Mouse (Mus musculus) embryonic facial prominence, embryonic 11.5 days (tissue): ENCODE measurements around the gene Slc15a2. TPM values are rescaled to one million over a fixed set of nuclear protein-coding genes. Genes with fewer than 3 reads are reported as not detected.

Experiments used
- ATAC-seq: fragments of 200-750 bp; cut with Nextera tagmentation; replicated peaks from 2 replicates; pipeline ENCODE4 v1.8.0; 2017; ENCODE audit warnings: low read depth; ENCODE audit not compliant: insufficient number of reproducible peaks, low FRiP score, low TSS enrichment
- DNase-seq: peaks from one replicate; pipeline ENCODE4 v3.0.0-alpha.2; 2015; ENCODE audit warnings: low spot score
- H3K27ac ChIP-seq: fragments of 300-500 bp; sonication (generic); replicated peaks from 2 replicates; pipeline ENCODE4 v1.5.1; 2014; ENCODE audit warnings: mild to moderate bottlenecking, low read depth, low read length, control low read depth
- H3K27me3 ChIP-seq: fragments of 300-500 bp; sonication (generic); 2 replicates; pipeline ENCODE4 v1.6.1; 2014; ENCODE audit warnings: mild to moderate bottlenecking, low read length, moderate library complexity, mixed read lengths; ENCODE audit not compliant: control insufficient read depth, insufficient read depth
- H3K36me3 ChIP-seq: fragments of 300-500 bp; sonication (generic); replicated peaks from 2 replicates; pipeline ENCODE4 v1.6.1; 2014; ENCODE audit warnings: low read depth, mild to moderate bottlenecking, low read length, moderate library complexity, mixed read lengths; ENCODE audit not compliant: control insufficient read depth, insufficient read depth
- H3K4me1 ChIP-seq: fragments of 300-500 bp; sonication (generic); 2 replicates; pipeline ENCODE4 v1.6.1; 2014; ENCODE audit warnings: low read length, mixed read lengths; ENCODE audit not compliant: control insufficient read depth, insufficient read depth
- H3K4me2 ChIP-seq: fragments of 300-500 bp; sonication (generic); 2 replicates; pipeline ENCODE4 v1.6.1; 2014; ENCODE audit warnings: low read depth, mild to moderate bottlenecking, control low read depth, low read length, moderate library complexity
- H3K4me3 ChIP-seq: fragments of 300-500 bp; sonication (generic); 2 replicates; pipeline ENCODE4 v1.5.1; 2014; ENCODE audit warnings: low read depth, low read length, control low read depth
- H3K9ac ChIP-seq: fragments of 300-500 bp; sonication (generic); replicated peaks from 2 replicates; pipeline ENCODE4 v1.6.1; 2014; ENCODE audit warnings: mild to moderate bottlenecking, control low read depth, low read length
- H3K9me3 ChIP-seq: fragments of 300-500 bp; sonication (generic); replicated peaks from 2 replicates; pipeline ENCODE4 v1.6.1; 2016; ENCODE audit warnings: mild to moderate bottlenecking, low read length, inconsistent platforms, mixed read lengths; ENCODE audit not compliant: control insufficient read depth
- WGBS: fragments of 180-500 bp; shearing (Covaris S2); extraction: QIAGEN DNeasy Blood & Tissue Kit; methylation state at CpG from one replicate; pipeline ENCODE4 v1.1.7; 2014; 5-methylcytosine and 5-hydroxymethylcytosine counted together
- polyA plus RNA-seq: library from polyadenylated mRNA; unstranded; fragments of >200 nt; fragmentation: Nextera tagmentation; extraction: Ambion mirVana; gene quantifications from 2 replicates; pipeline ENCODE4 v1.2.1, GENCODE M21; 2014

The Slc15a2 gene
- polyA plus RNA-seq, 1 experiment from 2014 or later, result 2.3 TPM

DNA sequence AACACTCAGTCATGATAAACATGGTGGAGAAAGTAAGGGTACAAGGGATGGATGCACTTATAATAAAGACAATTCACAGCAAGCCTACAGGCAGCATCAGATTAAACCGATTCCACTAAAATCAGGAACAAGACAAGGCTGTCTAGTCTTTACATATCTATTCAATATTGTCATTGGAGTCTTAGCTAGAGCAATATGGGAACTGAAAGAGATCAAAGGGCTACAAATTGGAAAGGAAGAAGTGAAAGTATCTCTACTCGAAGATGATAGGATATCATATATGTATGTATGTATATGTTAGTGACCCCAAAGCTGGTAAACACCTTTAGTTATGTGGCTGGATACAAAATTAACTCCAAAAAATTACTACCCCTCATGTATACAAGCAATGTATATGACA, 55.8 kb downstream of the Slc15a2 start:
- DNase-seq (no peak), ATAC-seq (no peak)
- Histone ChIP-seq H3K27ac (no peak overlapping the region), H3K9ac (no peak overlapping the region), H3K4me1 (no peaks in the 10 kb centered on the region), H3K27me3 (no peaks in the 10 kb centered on the region), H3K36me3 (no peaks in the 10 kb centered on the region), H3K9me3 (no peaks in the 10 kb centered on the region), H3K4me2 (no peak overlapping the region), H3K4me3 (no peak overlapping the region)
- WGBS, result 88% methylated on average over 2 of the region's 2 CpGs

DNA sequence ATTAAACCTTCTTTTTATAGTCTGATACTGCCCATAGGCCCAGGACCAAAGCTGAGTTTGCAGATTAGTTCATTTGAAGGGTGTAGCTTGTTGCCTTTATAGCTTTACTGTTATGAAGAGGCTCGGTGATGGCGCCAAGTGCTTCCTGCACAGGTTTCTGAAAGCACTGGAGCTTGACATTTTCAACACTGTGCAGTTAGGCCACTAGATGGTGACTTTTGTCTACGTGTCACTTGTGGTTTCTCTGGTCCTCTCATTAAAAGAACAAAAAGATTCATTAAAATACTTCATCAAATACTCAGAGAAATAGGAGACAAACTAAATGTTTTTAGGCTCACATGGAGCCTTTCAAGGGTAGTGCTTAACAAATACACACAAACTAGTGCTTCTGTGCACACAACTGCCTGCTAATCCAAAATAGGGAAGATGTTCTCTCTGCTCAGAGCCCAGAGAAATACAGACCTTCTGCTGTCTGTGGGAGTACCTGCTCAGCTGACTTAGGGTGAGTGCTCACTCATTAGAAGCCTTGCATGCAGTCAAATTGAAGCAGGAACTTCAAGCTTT, 60.8 kb downstream of the Slc15a2 start:
- H3K4me3 ChIP-seq, result no peak overlapping the region
- no peak overlapping the region for H3K4me2 ChIP-seq
- no peak overlapping the region for H3K27ac ChIP-seq
- no peaks in the 10 kb centered on the region for H3K9me3 ChIP-seq
- ATAC-seq (no peak), DNase-seq (peak; percentile 5)
- no peak overlapping the region for H3K9ac ChIP-seq
- H3K36me3 ChIP-seq, result no peaks in the 10 kb centered on the region
- H3K27me3 ChIP-seq, result no peaks in the 10 kb centered on the region
- no peaks in the 10 kb centered on the region for H3K4me1 ChIP-seq
- 73% methylated on average over 3 of the region's 3 CpGs for WGBS

DNA sequence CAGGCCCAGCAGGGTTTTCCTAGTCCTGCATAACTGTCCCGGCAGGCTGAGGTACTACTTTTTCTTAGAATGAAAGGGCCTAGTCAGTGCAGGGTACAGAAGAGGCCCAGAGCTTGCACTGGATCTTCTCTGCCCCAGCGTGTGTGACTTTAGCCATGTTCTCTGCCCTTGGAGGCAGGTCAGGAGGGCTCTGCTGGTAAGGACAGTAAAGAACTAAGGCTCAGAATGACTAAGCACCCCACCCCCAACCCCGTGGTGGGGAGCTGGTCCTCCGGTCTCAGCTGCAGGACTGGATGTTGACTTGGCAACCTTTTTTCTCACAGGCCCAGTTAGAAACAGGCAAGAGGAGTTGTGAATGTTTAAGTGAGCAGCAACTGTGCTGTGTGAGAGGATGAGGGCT, 62.0 kb downstream of the Slc15a2 start:
- no peak for ATAC-seq
- no peak overlapping the region for H3K4me2 ChIP-seq
- no peaks in the 10 kb centered on the region for H3K9me3 ChIP-seq
- no peak overlapping the region for H3K4me3 ChIP-seq
- no peaks in the 10 kb centered on the region for H3K36me3 ChIP-seq
- no peak overlapping the region for H3K27ac ChIP-seq
- DNase-seq, result no peak
- 18% methylated on average over 4 of the region's 4 CpGs for WGBS
- no peak overlapping the region for H3K9ac ChIP-seq
- no peaks in the 10 kb centered on the region for H3K27me3 ChIP-seq
- no peaks in the 10 kb centered on the region for H3K4me1 ChIP-seq

DNA sequence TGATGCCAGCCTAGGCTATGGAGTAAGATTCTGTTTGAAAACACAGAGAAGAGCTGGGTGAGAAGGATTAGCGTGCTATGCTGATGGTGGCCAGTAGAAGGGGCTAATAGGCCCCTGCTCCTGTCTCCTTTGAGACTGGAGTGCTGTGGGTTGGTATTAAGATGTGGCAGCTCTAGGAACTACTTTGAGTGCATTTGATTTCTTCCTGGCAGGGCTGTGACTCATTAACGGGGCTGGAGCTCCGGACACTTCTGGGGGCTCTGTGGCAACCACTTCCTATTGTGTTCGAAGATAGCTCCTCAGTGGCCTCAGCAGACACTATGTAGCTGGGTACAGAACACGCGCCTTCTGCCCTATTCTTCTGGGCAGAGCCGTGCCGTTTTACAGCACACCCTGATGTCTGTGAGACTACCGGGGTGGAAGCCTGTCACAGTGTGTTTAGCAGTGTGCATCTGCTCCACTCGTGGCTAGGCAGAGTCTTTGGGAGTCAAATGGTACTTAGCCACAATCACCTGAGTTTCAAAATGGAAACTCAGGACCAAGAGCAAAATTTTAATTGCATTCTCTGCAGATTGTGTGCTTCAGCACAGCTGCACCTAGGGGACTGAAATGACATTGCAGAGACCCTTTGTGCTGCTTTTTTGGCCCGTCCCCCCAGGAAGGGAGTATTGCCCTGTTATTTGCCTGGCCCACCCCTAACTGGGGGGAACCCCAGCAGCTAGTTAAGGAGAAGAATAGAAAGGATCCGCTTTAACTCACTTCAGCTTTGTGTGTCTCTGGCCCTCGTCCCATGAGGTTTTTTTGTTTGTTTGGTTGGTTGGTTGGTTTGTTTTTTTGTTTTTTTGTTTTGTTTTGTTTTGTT, 64.3 kb downstream of the Slc15a2 start:
- Histone ChIP-seq H3K4me2 (no peak overlapping the region), H3K36me3 (no peaks in the 10 kb centered on the region), H3K27me3 (no peaks in the 10 kb centered on the region), H3K9ac (no peak overlapping the region), H3K4me1 (no peaks in the 10 kb centered on the region), H3K9me3 (no peaks in the 10 kb centered on the region), H3K27ac (no peak overlapping the region), H3K4me3 (no peak overlapping the region)
- WGBS, result 64% methylated on average over 13 of the region's 13 CpGs
- DNase-seq, result no peak
- ATAC-seq, result no peak

DNA sequence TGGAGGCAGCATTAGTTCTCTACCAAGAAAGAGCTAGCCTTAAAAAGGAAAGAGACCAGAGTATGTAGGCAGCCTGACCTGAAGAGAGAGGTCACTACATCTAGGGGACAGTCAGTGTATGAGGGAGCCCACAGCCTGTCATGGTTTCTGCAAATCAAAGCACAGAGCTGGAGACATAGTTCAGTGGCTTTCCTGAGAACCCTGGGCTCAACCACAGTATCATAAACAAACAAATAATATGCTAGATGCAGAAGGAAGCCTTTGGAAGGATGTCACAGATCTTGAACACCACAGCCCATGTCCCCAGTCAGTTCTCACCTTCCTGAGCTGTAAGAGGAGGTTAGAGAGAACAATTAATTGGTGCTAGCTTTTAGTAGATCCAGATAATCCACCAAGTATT, 66.1 kb downstream of the Slc15a2 start:
- DNase-seq, result no peak
- Histone ChIP-seq H3K27me3 (no peaks in the 10 kb centered on the region), H3K9me3 (no peaks in the 10 kb centered on the region), H3K4me2 (no peak overlapping the region), H3K4me1 (no peaks in the 10 kb centered on the region), H3K27ac (no peak overlapping the region), H3K4me3 (no peak overlapping the region), H3K36me3 (no peaks in the 10 kb centered on the region), H3K9ac (no peak overlapping the region)
- ATAC-seq, result no peak

DNA sequence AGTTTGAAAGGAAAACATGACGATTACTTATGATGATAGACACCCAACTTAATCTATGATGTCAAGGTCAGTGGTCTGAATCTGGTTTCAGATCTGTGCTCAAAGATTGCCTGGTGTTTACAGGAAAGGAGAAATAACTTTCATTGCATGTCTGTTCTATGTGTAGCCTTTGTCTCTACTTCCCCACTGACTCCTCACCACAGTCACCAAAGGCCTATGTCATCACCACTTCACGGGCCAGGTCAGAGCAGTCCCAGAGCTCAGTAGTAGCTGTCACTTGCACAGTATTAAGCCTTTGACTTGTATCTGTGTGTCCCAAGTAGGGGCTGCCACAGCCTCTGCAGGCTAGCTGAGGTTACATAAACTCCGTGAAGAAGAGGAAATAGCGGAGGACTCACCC, 67.3 kb downstream of the Slc15a2 start:
- Histone ChIP-seq H3K27ac (no peak overlapping the region), H3K4me2 (no peak overlapping the region), H3K4me3 (no peak overlapping the region), H3K4me1 (no peaks in the 10 kb centered on the region), H3K27me3 (no peaks in the 10 kb centered on the region), H3K36me3 (no peaks in the 10 kb centered on the region), H3K9me3 (no peaks in the 10 kb centered on the region), H3K9ac (no peak overlapping the region)
- 87% methylated on average over 4 of the region's 4 CpGs for whole genome bisulfite sequencing
- ATAC-seq (no peak), DNase-seq (no peak)

DNA sequence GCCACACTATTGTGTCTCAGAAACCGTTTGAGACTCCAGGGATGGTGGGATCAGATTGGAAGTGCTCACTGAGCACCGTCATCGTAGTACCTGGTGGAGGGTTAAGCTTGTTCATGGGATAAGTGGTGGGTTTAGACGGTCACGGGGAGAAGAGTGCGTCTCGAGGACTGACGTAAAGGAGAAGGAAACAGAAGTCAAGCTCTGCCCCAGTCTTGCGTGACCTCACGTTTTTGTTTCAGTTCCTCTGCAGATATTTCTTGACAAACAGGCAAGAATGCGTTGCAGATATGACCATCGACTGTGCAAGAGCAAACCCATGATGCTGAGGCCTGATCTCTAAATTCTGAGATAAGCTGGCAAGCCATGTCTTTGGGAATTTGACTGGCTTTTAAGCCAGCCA, 73.0 kb downstream of the Slc15a2 start:
- H3K9ac ChIP-seq, result no peak overlapping the region
- no peak overlapping the region for H3K4me3 ChIP-seq

DNA sequence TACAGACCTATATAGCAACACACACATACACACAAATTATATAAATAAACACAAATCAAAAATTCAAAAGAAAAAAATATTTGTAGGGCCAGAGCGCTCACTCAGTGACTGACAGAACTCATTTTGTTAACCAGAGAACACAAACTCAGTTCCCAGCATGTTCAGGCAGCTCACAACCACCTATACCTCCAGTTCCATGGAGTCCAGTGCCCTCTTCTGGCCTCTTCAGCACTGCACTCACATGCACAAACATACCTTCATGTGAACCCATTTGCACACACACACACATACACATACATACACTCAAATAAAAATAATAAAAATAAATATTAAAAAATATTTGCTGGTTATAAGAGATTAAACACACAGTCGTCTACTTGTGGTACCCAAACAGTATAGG, 74.0 kb downstream of the Slc15a2 start:
- Histone ChIP-seq H3K4me1 (no peaks in the 10 kb centered on the region), H3K27me3 (no peaks in the 10 kb centered on the region), H3K36me3 (no peaks in the 10 kb centered on the region), H3K27ac (no peak overlapping the region), H3K9me3 (no peaks in the 10 kb centered on the region), H3K9ac (no peak overlapping the region), H3K4me3 (no peak overlapping the region), H3K4me2 (no peak overlapping the region)
- WGBS, result 94% methylated on average over 2 of the region's 2 CpGs
- DNase-seq (no peak), ATAC-seq (no peak)

More for the DNA sequence above, 73.0 kb downstream of the Slc15a2 start:
- DNase-seq (no peak), ATAC-seq (no peak)
- H3K36me3 ChIP-seq, result no peaks in the 10 kb centered on the region
- H3K9me3 ChIP-seq, result no peaks in the 10 kb centered on the region
- no peak overlapping the region for H3K27ac ChIP-seq
- no peak overlapping the region for H3K4me2 ChIP-seq
- H3K4me1 ChIP-seq, result no peaks in the 10 kb centered on the region
- H3K27me3 ChIP-seq, result no peaks in the 10 kb centered on the region
- WGBS, result 91% methylated on average over 12 of the region's 12 CpGs
